Mouse (Mus musculus): Measurements from ENCODE around the gene Nt5c1a. TPM values are rescaled to one million over a fixed set of nuclear protein-coding genes. Genes with fewer than 3 reads are reported as not detected.
A peak's percentile ranks its signal among the peaks of the same experiment; 100 is the strongest.

Nt5c1a gene
- polyA plus RNA-seq, 1 experiment from 2014 or later = not detected

DNA sequence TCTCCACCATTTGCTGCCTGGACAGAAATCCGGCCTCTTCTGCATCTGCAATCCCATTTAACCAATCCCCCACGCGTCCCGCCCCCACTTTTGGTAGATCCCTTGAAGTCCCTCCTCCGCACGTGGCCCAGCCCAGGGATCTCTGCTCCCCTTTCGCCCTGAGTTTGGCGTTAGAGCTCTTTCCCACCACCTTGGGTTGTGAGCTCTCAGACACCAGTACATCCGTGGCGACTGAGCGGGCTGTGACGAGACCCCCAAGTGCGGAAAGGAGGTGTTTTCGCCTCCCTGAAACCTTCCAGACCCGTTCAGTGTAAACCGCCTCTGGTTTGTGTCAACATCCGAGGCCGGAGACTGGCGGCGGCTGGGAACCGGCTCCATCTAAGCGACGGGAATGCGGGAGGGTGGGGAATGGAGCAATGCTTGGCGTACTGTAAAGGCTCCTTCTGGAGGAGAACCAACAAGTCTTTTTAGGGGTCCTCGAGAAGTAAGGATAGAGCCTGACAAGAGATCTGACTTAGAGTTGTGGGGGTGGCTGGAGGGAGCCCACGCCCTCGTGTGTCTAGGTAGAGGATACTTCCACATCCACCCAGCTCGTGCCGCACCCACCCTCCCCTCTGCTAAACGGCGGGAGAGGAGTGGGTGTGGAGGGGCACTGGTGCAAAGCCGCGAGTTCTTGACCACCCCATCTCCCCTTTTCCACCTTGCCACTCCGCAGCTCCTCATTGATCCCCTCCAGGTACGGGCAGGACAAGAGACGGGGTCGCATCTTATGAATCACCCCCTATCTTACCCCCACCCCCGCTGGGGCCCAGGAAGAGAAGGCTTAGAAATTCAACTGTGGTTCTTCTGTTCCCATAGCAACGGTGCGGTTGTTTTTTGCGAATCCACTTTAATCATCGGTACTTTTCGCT is 18.7 kb upstream of the Nt5c1a start, which contains the start of gene Hpcal4:
Gene Hpcal4, plus strand, starts transcription at position 900 of the 911 bp plus-strand sequence.
- peak within 1 kb of the TSS; percentile 60; the same call in 1 of the 2 replicates for H3K9ac ChIP-seq
- peak; percentile 67 for ATAC-seq (ENCODE audit: low FRiP score)
- H3K4me2 ChIP-seq (replicated peaks) = peak within 1 kb of the TSS; percentile 79
- peak within 1 kb of the TSS; percentile 31; the same call in 1 of the 2 replicates for H3K27ac ChIP-seq
- H3K27me3 ChIP-seq = peaks cover 77% of the 10 kb centered on the region
- H3K9me3 ChIP-seq (replicated peaks) = no peaks in the 10 kb centered on the region
- WGBS = under 1% methylated on average over 44 of the region's 44 CpGs
- peaks cover 13% of the 10 kb centered on the region for H3K4me1 ChIP-seq
- no peaks in the 10 kb centered on the region for H3K36me3 ChIP-seq
- H3K4me3 ChIP-seq = peak within 1 kb of the TSS; percentile 45

DNA sequence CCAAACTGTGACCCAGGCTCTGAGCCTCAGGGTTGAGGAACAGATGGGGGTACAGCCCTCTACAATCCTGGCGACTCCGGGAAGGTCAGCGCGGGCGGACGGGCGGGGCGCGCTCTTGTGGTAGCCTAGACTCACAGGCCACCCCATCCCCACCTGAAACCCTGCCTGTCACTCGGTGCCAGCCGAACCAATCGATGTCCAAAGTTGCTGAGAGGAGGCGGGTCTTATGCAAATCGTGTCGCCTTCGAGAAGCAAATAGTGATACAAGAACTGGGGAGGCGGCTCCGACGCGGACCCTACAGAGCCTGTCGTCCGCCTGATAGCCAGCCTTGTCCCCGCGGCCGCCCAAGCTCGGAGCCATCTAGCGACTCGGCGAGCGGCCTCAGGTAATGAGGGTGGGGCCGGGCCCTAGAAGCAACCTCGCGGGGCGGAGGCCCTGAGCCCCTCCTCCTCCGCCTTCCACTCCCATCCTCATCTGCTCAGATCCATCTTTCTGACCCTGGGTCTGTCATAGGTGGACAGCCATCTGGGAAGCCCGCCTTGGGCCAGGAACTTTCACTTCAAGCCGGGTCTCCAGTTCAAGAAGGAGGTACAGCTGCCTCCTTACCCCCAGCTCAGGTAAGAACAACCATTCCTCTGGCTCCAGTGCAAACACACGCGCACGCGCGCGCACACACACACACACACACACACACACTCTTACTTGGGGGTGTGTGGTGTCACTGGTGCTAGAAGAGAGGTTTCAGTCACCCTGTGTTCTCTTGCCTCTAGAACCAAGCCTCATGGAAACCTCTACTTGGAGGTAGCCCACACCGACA is 17.9 kb upstream of the Nt5c1a start:
- ATAC-seq (ENCODE audit: low FRiP score) = peak; percentile 90
- Histone ChIP-seq H3K27ac (peak overlapping the region; percentile 31; the same call in 1 of the 2 replicates), H3K4me1 (peaks cover 13% of the 10 kb centered on the region), H3K9me3 (replicated peaks) (no peaks in the 10 kb centered on the region), H3K9ac (peak overlapping the region; percentile 60; the same call in 1 of the 2 replicates), H3K36me3 (no peaks in the 10 kb centered on the region), H3K4me3 (peak overlapping the region; percentile 45), H3K27me3 (peaks cover 77% of the 10 kb centered on the region), H3K4me2 (replicated peaks) (peak overlapping the region; percentile 79)
- WGBS = 13% methylated on average over 39 of the region's 44 CpGs

DNA sequence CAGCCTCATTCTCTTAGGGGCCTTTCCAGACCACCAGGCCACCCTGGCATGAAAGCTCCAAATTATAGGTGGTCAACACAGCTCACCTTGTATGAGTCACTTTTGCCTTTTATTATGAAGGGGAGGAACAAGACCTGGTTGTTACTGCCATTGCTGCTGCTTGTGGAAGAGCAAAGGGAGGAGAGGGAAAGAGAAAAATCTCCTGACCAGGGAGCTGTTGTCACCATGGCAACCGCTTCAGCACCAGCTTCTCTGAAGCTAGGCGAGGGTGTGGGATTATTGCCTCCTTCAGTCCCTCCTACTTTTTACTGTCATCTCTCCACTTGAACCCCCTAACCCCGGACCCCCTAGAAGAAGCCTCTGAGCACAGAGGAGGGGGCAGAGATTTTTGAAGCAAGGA is 16.5 kb upstream of the Nt5c1a start:
- ATAC-seq (ENCODE audit: low FRiP score) = no peak
- H3K4me2 ChIP-seq (replicated peaks) = no peak overlapping the region

DNA sequence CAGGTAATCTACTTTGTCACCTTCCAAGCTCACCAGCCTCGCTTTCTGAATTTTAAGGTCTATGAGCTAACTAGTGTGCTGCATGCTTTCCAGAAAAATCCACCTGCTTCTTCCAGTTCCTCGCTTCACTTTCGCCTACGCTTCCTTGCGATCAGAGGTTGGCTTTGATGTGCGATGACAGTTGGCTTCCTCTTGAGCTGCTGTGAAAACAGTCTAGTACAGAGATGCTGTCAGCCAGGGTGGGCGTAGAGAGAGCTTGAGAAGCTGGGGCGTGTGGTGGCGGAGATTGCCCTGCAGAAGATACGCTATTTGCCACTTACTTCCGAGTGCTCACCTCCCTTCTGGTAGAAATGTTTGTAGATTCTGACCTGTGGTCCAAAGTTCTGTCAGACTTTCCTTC is 9.0 kb upstream of the Nt5c1a start:
- Histone ChIP-seq H3K9ac (no peak overlapping the region), H3K36me3 (no peaks in the 10 kb centered on the region), H3K27me3 (peaks cover 23% of the 10 kb centered on the region), H3K4me1 (no peaks in the 10 kb centered on the region), H3K4me3 (no peak overlapping the region), H3K9me3 (replicated peaks) (no peaks in the 10 kb centered on the region), H3K27ac (no peak overlapping the region), H3K4me2 (replicated peaks) (no peak overlapping the region)
- ATAC-seq (ENCODE audit: low FRiP score) = no peak
- WGBS = 85% methylated on average over 11 of the region's 11 CpGs

More for the DNA sequence above, 16.5 kb upstream of the Nt5c1a start:
- no peak overlapping the region for H3K4me3 ChIP-seq
- no peak overlapping the region for H3K9ac ChIP-seq
- H3K4me1 ChIP-seq = peaks cover 13% of the 10 kb centered on the region
- H3K9me3 ChIP-seq (replicated peaks) = no peaks in the 10 kb centered on the region
- no peaks in the 10 kb centered on the region for H3K36me3 ChIP-seq
- no peak overlapping the region for H3K27ac ChIP-seq
- 43% methylated on average over 3 of the region's 3 CpGs for WGBS
- H3K27me3 ChIP-seq = peaks cover 73% of the 10 kb centered on the region

DNA sequence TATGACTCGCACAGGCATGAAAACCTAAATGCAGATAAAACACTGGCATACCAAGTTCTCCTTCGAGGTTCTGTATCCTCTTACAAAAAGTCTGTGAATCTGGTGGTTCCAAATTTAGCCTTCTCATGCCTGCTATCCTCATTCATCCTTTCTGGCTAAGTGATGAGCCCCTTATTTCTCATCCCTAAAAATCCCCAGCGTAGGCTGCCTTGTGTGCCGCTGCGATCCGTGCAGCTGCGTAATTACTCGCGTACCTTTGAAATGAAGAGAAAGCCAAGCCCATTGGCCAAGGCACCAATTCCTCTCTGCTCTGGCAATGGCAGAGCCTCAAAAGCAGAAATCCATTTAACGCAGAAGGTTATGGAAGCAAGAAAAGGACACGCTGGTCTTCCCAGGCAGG is 7.5 kb upstream of the Nt5c1a start:
- no peaks in the 10 kb centered on the region for H3K9me3 ChIP-seq (replicated peaks)
- H3K27ac ChIP-seq = no peak overlapping the region
- H3K4me3 ChIP-seq = no peak overlapping the region
- H3K4me1 ChIP-seq = no peaks in the 10 kb centered on the region
- no peaks in the 10 kb centered on the region for H3K36me3 ChIP-seq
- H3K27me3 ChIP-seq = peaks cover 26% of the 10 kb centered on the region
- no peak overlapping the region for H3K9ac ChIP-seq
- H3K4me2 ChIP-seq (replicated peaks) = no peak overlapping the region
- WGBS = 88% methylated on average over 11 of the region's 11 CpGs
- no peak for ATAC-seq (ENCODE audit: low FRiP score)

DNA sequence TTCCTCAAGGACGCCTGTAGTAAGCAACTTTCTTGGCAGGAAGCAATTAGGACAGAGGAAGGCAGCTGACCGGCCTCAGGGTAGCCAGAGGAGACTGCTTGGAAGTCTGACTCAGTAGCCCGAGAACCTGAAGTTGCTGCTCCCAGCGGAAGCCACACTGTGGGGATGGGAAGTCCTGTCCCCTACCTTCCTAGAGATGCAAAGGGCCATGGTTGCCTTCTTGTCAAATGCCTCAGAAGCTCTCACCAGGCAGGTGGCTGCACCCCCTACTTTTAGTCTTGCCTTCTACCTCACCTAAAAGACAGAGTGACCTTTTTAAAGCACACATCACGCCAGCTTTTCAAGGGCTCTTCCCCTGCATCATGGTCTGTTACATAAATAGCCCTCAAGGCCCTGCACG is 4.6 kb upstream of the Nt5c1a start:
- Histone ChIP-seq H3K27me3 (peaks cover 43% of the 10 kb centered on the region), H3K4me1 (peaks cover 7% of the 10 kb centered on the region), H3K9me3 (replicated peaks) (no peaks in the 10 kb centered on the region), H3K9ac (no peak overlapping the region), H3K4me2 (replicated peaks) (no peak overlapping the region), H3K36me3 (no peaks in the 10 kb centered on the region), H3K4me3 (no peak overlapping the region), H3K27ac (no peak overlapping the region)
- ATAC-seq (ENCODE audit: low FRiP score) = no peak
- WGBS = 72% methylated on average over 6 of the region's 6 CpGs

DNA sequence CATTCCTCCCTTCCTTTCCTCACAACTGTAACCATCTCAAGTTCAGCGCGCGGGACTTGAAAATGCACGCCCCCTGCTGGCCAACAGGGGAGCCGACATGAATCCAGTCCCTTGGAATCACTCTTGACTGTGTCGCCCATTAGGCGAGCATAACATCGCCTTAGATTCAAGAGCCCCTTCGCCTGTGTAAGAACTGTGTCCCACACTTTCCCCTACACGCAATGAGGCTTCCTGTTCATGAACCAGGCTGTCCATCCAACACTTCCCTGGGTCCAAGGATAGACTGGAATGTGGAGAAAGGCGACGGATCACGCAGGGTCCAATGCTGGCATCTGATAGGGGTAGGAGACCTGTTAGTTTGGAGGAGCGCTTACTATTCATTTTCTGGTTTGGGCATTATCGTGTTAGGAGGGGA is 526 bp upstream of the Nt5c1a start:
- Histone ChIP-seq H3K4me3 (peak overlapping the region; percentile 42), H3K9ac (no peak overlapping the region; the same call in 1 of the 2 replicates), H3K27me3 (peaks cover 48% of the 10 kb centered on the region), H3K4me2 (replicated peaks) (peak overlapping the region; percentile 89), H3K27ac (no peak overlapping the region), H3K9me3 (replicated peaks) (no peaks in the 10 kb centered on the region), H3K36me3 (no peaks in the 10 kb centered on the region), H3K4me1 (peaks cover 11% of the 10 kb centered on the region)
- WGBS = 1% methylated on average over 15 of the region's 15 CpGs
- peak; percentile 63 for ATAC-seq (ENCODE audit: low FRiP score)

DNA sequence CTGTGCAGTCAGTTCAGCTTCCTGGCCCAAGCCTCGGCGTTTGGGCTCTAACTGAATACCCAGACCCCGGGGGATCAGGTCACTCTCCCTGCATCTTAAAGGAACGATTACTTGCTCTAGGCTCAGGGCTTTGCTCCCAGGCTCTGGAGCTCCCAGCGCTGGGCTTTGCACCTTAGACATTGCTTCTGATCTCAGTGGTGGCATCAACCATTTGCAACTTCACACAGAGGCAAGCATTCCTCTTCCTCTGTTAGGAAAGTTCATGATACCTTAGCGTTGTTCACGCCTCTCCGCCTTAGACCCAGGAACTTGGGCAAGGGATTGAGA is 753 bp downstream of the Nt5c1a start:
- Histone ChIP-seq H3K27ac (no peak overlapping the region), H3K9me3 (replicated peaks) (no peaks in the 10 kb centered on the region), H3K9ac (no peak overlapping the region), H3K36me3 (no peaks in the 10 kb centered on the region), H3K4me3 (peak overlapping the region; percentile 42; the same call in 1 of the 2 replicates), H3K27me3 (peaks cover 50% of the 10 kb centered on the region), H3K4me2 (replicated peaks) (peak overlapping the region; percentile 89), H3K4me1 (peaks cover 11% of the 10 kb centered on the region)
- 6% methylated on average over 8 of the region's 8 CpGs for WGBS
- no peak for ATAC-seq (ENCODE audit: low FRiP score)

DNA sequence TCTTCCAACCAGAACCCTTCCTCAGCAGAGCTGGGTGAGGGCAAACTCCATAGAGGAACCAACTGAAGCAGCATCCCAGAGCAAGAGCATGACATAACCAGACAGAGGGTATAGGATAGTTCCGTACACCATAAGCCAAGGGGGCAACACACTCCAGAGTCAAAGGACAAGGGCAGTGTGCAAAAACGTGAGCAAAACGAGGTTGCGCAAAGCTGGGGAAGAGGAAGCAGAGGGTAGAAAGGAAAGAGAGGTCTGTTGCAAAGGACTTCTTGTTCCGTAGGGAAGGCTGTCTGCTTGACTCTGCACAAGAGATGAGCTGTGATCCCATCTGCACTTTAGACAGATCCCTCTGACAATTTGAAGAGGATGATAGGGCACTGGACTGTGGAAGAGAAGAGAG is 6.0 kb downstream of the Nt5c1a start:
- H3K9ac ChIP-seq = no peak overlapping the region
- H3K27ac ChIP-seq = no peak overlapping the region
- no peak overlapping the region for H3K4me3 ChIP-seq
- H3K4me2 ChIP-seq (replicated peaks) = no peak overlapping the region
- no peaks in the 10 kb centered on the region for H3K4me1 ChIP-seq
- no peak for ATAC-seq (ENCODE audit: low FRiP score)
- WGBS = 81% methylated on average over 5 of the region's 5 CpGs
- no peaks in the 10 kb centered on the region for H3K36me3 ChIP-seq
- H3K9me3 ChIP-seq (replicated peaks) = no peaks in the 10 kb centered on the region
- H3K27me3 ChIP-seq = peaks cover 23% of the 10 kb centered on the region

DNA sequence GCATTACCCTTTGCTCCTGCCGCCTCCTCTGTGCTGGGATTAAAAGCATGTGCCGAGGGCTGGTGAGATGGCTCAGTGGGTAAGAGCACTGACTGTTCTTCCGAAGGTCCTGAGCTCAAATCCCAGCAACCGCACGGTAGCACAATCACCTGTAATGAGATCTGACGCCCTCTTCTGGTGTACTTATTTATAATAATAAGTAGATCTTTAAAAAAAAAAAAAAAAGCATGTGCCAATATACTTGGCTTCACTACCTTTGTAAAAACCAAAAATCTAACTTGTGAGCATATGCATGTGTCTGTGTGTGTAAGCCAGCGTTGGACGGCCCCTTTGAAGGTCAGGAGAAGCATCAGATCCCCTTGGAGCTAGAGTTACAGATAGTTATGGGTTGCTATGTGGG is 9.7 kb downstream of the Nt5c1a start:
- no peak for ATAC-seq (ENCODE audit: low FRiP score)
- Histone ChIP-seq H3K36me3 (no peaks in the 10 kb centered on the region), H3K4me1 (peaks cover 7% of the 10 kb centered on the region), H3K9ac (no peak overlapping the region), H3K4me2 (replicated peaks) (no peak overlapping the region), H3K27me3 (peaks cover 12% of the 10 kb centered on the region; the same call in 1 of the 2 replicates), H3K9me3 (replicated peaks) (no peaks in the 10 kb centered on the region), H3K27ac (no peak overlapping the region), H3K4me3 (no peak overlapping the region)
- WGBS = 59% methylated on average over 8 of the region's 8 CpGs

DNA sequence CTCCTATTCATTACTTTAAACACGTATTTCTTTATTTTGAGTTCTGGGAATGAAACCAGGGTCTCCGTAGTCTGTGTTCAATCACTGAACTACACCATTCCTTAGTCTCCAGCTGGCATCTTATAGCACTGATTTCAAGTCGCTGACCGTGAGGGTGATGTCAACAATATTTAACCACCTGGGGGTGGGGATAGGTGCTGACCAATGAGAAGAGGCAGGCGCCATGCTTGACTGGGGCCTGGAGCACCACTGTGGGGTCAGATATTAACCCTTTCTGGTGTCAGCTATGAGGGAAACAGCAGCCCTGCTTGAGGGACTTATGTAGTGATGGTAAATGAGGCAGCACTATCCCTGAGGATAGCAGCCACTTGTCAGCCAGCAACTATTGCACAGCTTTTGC is 10.1 kb downstream of the Nt5c1a start:
- Histone ChIP-seq H3K4me3 (no peak overlapping the region), H3K9me3 (replicated peaks) (no peaks in the 10 kb centered on the region), H3K4me2 (replicated peaks) (no peak overlapping the region), H3K27ac (no peak overlapping the region), H3K4me1 (peaks cover 8% of the 10 kb centered on the region), H3K36me3 (no peaks in the 10 kb centered on the region), H3K9ac (no peak overlapping the region), H3K27me3 (peaks cover 12% of the 10 kb centered on the region; the same call in 1 of the 2 replicates)
- WGBS = 68% methylated on average over 5 of the region's 5 CpGs
- ATAC-seq (ENCODE audit: low FRiP score) = no peak

DNA sequence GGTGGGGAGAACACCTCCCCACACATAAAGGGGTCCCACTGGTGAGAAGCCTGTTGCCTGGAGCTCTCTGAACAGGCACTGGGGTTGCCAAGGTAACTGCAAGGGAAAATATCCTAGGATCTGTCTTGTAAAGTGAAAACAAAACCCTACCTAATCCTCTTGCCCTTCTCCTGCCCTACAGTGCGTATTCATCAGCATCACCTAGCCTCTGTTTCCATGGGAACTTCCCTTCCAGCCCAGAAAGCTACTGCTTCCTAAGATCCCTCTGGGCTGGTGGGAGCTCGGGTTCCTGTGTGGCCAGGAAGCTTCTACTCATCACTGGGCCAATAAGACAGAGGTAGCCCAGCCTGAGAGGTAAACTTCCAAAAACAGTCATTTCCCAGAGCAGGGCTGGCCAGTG is 11.0 kb downstream of the Nt5c1a start:
- H3K36me3 ChIP-seq = no peaks in the 10 kb centered on the region
- no peak overlapping the region for H3K4me3 ChIP-seq
- H3K4me1 ChIP-seq = peaks cover 8% of the 10 kb centered on the region
- ATAC-seq (ENCODE audit: low FRiP score) = no peak
- H3K9ac ChIP-seq = no peak overlapping the region
- 67% methylated on average over 2 of the region's 2 CpGs for WGBS
- H3K27ac ChIP-seq = no peak overlapping the region
- H3K27me3 ChIP-seq = peaks cover 7% of the 10 kb centered on the region; the same call in 1 of the 2 replicates
- no peak overlapping the region for H3K4me2 ChIP-seq (replicated peaks)
- H3K9me3 ChIP-seq (replicated peaks) = no peaks in the 10 kb centered on the region

Measured in hindbrain, embryonic 12.5 days (tissue).